ENCODE assay signal across 31 mouse cellular contexts in genomic region chr14:44312049-44312448, GRCm38 (mm10). TPM values are rescaled to one million over a fixed set of nuclear protein-coding genes. Genes with fewer than 3 reads are reported as not detected.
"Had no signal": no experiment of that assay in that cellular context is flagged by ENCODE, and none has a peak within 500 bp of the region (broad histone marks: within the 10 kb centered on the region; RNA-seq: fewer than 3 reads in every experiment).

No protein-coding gene starts in this region.

RNA-seq across cellular contexts. Expression of gene Gm5930, which starts 26.3 kb away (rescaled TPM):
- total RNA-seq: common myeloid progenitor, adult 5-6 weeks; forebrain, postnatal 0 days; gastrocnemius, adult 18-20 months; gastrocnemius, adult 2 months; gastrocnemius, adult 8-10 months; gastrocnemius, postnatal 10 days; gastrocnemius, postnatal 14 days; gastrocnemius, postnatal 25 days; gastrocnemius, postnatal 36 days; gastrocnemius, postnatal 4 days; granulocyte monocyte progenitor cell, adult 5-6 weeks; heart, adult 18-20 months; heart, adult 2 months; heart, adult 8-10 months had no signal
- polyA plus RNA-seq: cortical plate, adult 2 months; embryonic facial prominence, embryonic 10.5 days; embryonic facial prominence, embryonic 11.5 days; embryonic facial prominence, embryonic 12.5 days; embryonic facial prominence, embryonic 13.5 days; embryonic facial prominence, embryonic 14.5 days; embryonic facial prominence, embryonic 15.5 days; erythroblast, embryonic 14.5 days; forebrain, embryonic 10.5 days; forebrain, embryonic 11.5 days; forebrain, embryonic 12.5 days; forebrain, embryonic 13.5 days; forebrain, embryonic 14.5 days; forebrain, embryonic 15.5 days; forebrain, embryonic 16.5 days; forebrain, postnatal 0 days; frontal cortex, adult 2 months; gonadal fat pad, adult 2 months; heart, adult 2 months had no signal

RNA-seq across cellular contexts. Expression of gene Gm8220, which starts 26.7 kb away (rescaled TPM):
- total RNA-seq: common myeloid progenitor, adult 5-6 weeks; forebrain, postnatal 0 days; gastrocnemius, adult 18-20 months; gastrocnemius, adult 2 months; gastrocnemius, adult 8-10 months; gastrocnemius, postnatal 10 days; gastrocnemius, postnatal 14 days; gastrocnemius, postnatal 25 days; gastrocnemius, postnatal 36 days; gastrocnemius, postnatal 4 days; granulocyte monocyte progenitor cell, adult 5-6 weeks; heart, adult 18-20 months; heart, adult 2 months; heart, adult 8-10 months had no signal
- polyA plus RNA-seq: cortical plate, adult 2 months; embryonic facial prominence, embryonic 10.5 days; embryonic facial prominence, embryonic 11.5 days; embryonic facial prominence, embryonic 12.5 days; embryonic facial prominence, embryonic 13.5 days; embryonic facial prominence, embryonic 14.5 days; embryonic facial prominence, embryonic 15.5 days; erythroblast, embryonic 14.5 days; forebrain, embryonic 10.5 days; forebrain, embryonic 11.5 days; forebrain, embryonic 12.5 days; forebrain, embryonic 13.5 days; forebrain, embryonic 14.5 days; forebrain, embryonic 15.5 days; forebrain, embryonic 16.5 days; forebrain, postnatal 0 days; frontal cortex, adult 2 months; gonadal fat pad, adult 2 months; heart, adult 2 months had no signal

RNA-seq across cellular contexts. Expression of gene Gm8229, which starts 53.1 kb away (rescaled TPM):
- total RNA-seq: common myeloid progenitor, adult 5-6 weeks; forebrain, postnatal 0 days; gastrocnemius, adult 18-20 months; gastrocnemius, adult 2 months; gastrocnemius, adult 8-10 months; gastrocnemius, postnatal 10 days; gastrocnemius, postnatal 14 days; gastrocnemius, postnatal 25 days; gastrocnemius, postnatal 36 days; gastrocnemius, postnatal 4 days; granulocyte monocyte progenitor cell, adult 5-6 weeks; heart, adult 18-20 months; heart, adult 2 months; heart, adult 8-10 months had no signal
- polyA plus RNA-seq: cortical plate, adult 2 months; embryonic facial prominence, embryonic 10.5 days; embryonic facial prominence, embryonic 11.5 days; embryonic facial prominence, embryonic 12.5 days; embryonic facial prominence, embryonic 13.5 days; embryonic facial prominence, embryonic 14.5 days; embryonic facial prominence, embryonic 15.5 days; erythroblast, embryonic 14.5 days; forebrain, embryonic 10.5 days; forebrain, embryonic 11.5 days; forebrain, embryonic 12.5 days; forebrain, embryonic 13.5 days; forebrain, embryonic 14.5 days; forebrain, embryonic 15.5 days; forebrain, embryonic 16.5 days; forebrain, postnatal 0 days; frontal cortex, adult 2 months; gonadal fat pad, adult 2 months; heart, adult 2 months had no signal
